Mouse (Mus musculus) ZHBTc4 (cell line): ENCODE results near the gene Rcan2.
A peak's percentile ranks its signal among the peaks of the same experiment; 100 is the strongest.

Experiments
- DNase-seq: peaks from one replicate; pipeline ENCODE4 v3.0.0-alpha.2; 2011; ENCODE audit warnings: low read depth, low spot score

Rcan2 gene

GRCm38 (mm10) chr17:43801077-43801476 is at the start of gene Rcan2:
Rcan2 (plus strand) TSS chr17:43801351.
- DNase-seq: peak; percentile 73

DNA sequence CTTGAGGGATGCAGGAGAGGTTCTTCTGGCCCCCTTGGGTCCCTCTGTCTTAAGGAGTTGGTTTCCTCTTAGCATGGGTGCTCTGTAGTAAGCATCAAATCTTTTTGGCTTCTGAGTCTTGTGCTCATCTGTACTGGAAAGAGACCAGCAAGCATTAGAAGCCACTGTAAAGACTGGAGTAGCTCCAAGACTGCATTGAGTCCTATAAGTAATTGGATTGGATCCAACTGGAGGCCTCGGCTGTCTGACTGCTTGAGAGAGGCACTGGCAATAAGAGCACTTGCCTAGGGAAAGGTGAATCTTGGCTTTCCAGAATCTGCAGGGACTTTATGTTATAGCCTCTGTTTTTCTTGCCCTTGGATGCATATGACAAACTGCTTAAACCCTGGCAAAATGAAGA is 48.3 kb upstream of the Rcan2 start:
- no peak for DNase-seq

GRCm38 (mm10) chr17:43754687-43755086 is 46.5 kb upstream of the Rcan2 start:
- no peak for DNase-seq

DNA sequence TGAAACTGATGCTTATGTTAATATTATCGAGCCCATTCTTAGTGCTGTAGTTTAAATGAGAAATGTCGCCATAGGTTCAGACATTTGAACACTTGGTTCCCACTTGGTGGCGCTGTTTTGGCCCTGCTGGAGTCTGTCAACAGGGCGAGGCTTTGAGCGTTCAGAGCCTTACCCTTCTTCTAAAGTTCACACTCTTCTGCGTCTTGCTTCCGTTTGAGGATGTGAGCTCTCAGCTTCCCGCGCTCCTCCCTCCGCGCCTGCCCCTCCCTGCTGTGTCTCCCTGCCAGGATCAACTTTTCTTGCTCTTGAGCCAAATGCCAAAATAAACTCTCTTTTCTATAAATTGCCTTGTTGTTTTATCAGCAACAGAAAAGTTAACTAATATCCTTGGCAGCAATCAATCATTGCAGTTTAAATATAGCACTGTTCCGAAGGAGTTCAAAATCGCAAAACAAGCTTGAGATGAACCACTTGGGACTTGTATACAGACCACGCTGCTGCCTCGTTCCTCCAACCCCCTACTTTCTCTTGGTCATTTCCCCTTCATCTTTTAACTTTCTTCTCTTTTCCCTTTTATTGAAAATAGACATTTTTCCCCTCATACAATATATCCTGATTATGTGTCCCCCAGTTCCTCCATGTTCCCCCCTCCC is 42.4 kb upstream of the Rcan2 start:
- peak; percentile 89 for DNase-seq

DNA sequence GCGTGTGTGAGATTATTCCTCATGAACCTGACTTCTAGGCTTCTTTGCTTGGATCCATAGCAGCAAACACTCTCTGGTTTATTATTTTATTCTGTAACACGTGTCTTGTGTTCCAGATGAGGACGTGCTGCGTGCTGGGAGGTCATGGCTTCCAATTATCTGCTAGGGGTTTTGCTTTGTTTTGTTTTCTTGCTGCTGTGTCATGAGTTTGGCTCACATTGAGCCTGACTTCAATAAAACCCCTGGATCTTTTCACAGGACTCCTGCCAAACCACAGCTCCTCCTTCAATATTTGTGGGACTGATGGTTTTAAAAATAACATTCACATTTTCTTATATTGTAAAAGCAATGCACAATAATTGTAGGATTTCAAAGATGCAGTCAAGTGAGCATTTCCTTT is 16.6 kb upstream of the Rcan2 start:
- DNase-seq: no peak

DNA sequence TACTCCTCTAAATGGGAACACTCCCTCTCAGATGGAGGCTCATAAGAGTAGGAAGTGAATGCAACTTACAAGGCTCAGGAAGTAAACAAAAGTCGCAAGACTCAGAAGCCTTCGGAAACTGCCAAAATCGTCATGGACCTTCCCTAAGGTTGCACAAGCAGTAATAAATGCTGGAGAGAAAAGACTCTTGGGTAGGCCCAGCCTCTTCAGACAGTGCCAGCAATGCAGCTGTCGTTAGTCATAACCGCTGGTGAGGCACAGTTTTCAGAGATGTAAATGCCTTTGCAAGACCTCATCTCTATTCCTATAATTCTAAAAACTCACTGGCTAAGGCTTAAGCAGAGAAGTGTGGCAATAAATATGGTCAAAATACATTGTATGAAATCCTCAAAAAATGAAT is 12.9 kb upstream of the Rcan2 start:
- no peak for DNase-seq

DNA sequence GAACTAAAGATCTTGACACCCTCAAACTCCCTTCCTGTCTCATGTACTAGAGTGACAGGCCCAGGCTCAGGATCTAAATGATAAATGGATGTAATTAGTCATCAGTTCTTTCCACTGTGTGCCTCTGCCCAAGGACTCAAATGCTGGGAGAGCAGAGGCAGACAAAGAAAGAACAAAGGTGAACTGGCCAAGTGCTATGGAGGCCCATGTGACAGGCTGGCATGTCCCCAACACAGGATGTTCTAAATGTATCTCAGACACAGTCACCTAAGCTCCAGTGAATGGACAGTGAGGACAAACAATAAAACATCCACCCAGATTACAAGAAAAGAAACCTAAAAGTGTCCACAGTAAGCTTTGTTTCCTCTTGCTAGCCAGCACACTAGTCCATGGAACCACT is 11.8 kb upstream of the Rcan2 start:
- no peak for DNase-seq

GRCm38 (mm10) chr17:43791751-43792150 is 9.4 kb upstream of the Rcan2 start:
- DNase-seq: no peak

DNA sequence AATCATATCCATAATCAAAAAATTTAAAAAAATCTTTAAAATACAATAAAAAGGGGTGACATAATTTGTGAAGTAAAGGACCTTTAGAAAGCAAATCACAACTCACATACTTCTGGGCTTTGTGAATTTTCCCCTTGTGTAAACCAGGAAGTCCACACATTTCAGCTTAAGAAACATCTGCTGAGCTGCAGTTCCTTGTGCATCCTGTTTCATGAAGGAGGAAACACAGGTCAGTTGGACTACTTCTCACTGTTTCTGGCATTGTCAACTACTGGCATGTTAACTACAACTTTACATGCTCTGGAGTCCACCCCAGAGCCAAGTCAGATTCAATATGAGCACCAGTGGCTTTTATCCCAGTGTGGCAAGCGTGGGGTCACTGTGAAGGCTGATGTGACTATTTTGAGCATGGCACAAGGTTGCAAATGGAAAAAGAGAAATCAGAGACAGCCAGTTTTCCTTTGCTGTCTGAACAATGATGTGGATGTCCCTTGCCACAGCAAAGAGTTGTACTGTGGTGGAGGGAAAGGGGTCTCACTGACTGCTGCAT is 6.3 kb upstream of the Rcan2 start:
- DNase-seq: no peak

- DNase-seq: peak; percentile 77
Measured at GRCm38 (mm10) chr17:43801595-43802373, 633 bp downstream of the Rcan2 start.

DNA sequence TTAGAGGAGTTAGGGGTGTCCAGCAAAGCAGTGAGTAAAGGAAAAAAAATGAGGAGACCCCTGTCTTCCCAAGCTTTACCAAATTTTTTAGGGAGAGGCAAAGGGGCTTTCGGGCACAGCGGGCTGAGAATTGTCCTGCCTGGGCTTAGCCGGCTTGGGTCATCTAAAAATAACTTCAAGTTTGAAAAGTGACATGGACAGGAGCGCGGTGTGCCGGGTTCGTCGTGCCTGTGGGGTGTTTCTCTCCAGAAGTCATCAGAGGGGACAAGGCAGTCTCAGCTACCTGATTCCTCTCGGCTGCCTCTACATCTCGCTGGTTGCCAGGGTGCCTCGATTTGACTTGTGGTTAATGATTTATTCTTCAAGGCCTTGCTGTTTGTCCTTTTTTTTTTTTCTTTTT is 1.3 kb downstream of the Rcan2 start:
- DNase-seq: no peak

GRCm38 (mm10) chr17:43803111-43803510 is 2.0 kb downstream of the Rcan2 start:
- DNase-seq: no peak

DNA sequence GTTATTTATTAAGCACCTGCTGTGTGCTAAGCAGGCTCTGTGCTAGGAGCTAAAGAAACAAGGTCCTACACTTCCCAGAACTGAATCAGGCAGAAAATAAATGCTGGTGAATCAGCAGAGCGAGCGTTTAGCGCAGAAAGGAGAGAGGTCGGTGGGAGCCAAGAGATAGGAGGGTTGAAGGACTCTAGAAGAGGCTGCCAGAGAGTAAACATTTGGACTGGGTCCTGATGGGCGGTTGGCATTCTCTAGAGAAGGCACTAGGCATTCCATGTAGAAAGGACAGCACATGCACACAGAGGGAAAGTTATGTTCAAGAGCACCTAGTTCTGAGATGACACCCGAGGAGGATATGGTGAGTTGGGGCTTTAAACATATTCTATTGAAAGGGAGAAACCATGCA is 2.6 kb downstream of the Rcan2 start:
- DNase-seq: no peak

DNA sequence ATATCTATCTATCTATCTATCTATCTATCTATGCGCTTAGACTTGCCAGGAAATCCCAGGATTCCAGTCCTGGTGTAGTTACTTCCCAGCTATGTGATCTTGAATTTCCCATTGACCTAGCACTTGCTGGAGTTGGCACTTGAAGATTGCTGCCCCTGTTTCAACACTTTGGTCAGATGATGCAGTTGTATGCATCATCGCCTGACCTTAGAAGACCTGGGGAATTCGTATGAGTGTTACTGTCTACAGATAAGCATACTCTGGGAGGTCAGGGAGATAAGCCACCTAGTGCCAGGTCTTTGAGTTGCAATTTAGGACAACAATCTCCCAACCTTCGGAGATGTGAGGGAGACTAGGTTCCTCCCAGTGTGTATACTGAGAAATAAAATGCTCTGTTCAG is 5.7 kb downstream of the Rcan2 start:
- no peak for DNase-seq

DNA sequence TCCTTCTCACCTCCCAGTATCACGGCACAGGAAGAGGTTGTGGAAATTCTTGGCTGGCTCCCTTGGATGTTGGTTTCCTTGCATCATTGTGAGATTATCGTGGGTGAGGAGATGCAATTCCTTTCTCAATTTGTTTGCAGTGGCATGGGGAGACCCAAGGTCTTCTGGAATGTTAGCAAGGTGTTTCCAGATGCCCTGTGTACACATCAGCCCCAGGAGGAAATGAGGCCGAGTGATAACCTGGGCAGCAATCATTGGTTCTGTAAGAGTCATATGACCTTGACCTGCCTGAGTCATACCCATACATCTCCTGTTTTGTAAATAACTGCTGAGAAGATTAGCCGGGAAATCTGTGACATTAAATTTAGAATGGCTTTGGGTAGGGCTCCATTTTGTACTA is 10.3 kb downstream of the Rcan2 start:
- no peak for DNase-seq

DNA sequence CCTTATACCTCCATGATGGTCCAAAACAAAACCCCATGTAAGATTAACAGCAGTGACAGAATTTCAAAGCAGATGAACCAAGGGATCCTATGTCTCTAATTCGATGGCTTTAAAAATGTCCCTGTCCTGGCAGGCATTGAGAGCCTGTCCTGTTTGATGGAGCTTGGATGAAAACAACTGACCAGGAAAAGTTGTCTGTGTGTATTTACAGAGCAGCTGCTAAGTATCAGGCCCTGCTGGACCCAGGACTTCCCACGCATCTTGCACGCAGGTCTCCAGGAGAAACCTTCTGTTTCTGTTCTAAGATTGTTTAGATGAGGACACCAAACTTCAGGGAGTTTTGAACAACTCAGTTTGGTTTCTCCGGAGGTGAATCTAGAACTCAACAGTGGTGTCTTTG is 14.2 kb downstream of the Rcan2 start:
- no peak for DNase-seq

GRCm38 (mm10) chr17:43816480-43816879 is 15.3 kb downstream of the Rcan2 start:
- DNase-seq: peak; percentile 94

GRCm38 (mm10) chr17:43817171-43817570 is 16.0 kb downstream of the Rcan2 start:
- DNase-seq: peak; percentile 83

DNA sequence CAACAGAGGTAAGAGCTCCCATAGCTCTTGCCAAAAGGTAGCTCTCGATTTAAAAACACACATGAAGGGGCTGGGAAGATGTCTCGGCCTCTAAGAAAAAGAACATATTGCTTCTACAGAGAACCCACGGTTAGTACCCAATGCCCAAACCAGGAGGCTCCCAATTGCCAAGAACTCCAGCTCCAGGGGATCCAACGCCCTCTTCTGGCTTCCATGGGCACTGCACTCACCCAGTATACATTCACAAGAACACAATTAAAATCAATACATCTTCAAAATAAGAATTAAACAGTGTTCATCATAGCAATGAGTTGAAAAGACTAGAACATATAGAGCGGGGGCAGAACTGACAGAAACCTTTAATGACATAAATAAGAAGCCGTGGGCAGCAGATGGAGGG is 17.2 kb downstream of the Rcan2 start:
- DNase-seq: peak; percentile 72

DNA sequence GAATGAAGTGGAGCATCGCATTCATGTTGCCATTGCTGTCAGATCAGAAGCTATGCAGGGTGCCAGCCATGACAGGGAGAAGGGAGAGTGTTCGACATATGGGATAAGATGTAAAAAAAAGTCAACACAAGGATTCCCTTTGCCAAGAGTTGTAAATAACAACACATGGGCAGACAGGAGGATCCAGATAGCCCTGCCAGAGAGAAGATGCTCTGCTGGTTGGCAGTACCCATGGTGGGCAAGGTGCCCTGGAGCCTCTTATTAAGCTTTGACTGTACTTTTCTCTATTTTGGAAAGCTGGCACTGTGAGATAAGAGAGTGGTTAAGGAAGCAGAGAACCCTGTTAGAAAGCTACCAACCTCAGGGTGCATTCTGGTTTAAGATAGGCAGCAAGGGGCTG is 19.8 kb downstream of the Rcan2 start:
- no peak for DNase-seq

DNA sequence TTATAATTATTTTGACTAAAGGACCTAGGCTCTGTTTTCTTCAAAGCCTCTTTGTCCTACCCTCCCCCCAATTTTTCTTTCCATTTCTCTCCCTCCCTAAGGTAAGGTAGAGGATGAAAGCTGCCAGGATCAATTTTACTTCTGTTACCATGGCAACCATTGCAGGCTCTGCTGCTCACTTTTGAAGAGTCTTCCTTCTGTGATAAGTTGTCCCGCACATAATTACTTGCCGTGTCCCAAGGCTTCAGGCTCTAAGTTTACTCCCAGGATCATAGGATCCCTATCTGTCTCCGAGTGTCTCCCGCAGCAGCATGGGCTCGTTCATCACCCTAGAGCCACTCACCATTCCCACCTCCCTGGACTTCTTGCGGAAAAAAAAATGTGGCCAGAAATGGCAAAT is 21.1 kb downstream of the Rcan2 start:
- DNase-seq: no peak

DNA sequence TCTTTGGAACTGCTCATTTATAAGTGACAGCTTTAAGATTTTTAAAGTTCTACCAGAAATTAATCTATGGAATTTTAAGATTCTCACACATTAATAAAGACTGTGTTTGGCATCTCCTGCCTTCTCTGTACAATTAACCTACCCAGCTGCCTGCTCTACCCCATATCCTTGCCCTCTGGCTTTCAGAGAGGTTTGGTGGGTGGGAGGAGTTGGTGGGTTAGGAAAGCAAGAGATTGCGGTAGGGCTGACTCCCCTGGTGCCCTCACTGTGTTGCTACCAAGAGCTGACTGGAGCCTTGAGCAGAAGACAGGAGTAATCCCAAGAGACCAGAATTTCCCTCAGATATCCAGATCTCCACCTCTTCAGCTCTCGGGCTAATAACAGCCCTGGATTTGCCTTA is 21.5 kb downstream of the Rcan2 start:
- DNase-seq: no peak

- DNase-seq: peak; percentile 86
Measured at GRCm38 (mm10) chr17:43824781-43825410, 23.7 kb downstream of the Rcan2 start.
